Mouse (Mus musculus): ENCODE measurements at regions not wholly inside any gene's neighbourhood (a gene's known extent, or its start where the extent isn't known, plus 50 kb on each side); places are given as distances from the start of the nearest gene placed in this dataset.
"Not testable (repeated sequence)": the region's sequence is repeated elsewhere in the genome, so short reads cannot be mapped to it uniquely, and the experiment has no call there.

DNA sequence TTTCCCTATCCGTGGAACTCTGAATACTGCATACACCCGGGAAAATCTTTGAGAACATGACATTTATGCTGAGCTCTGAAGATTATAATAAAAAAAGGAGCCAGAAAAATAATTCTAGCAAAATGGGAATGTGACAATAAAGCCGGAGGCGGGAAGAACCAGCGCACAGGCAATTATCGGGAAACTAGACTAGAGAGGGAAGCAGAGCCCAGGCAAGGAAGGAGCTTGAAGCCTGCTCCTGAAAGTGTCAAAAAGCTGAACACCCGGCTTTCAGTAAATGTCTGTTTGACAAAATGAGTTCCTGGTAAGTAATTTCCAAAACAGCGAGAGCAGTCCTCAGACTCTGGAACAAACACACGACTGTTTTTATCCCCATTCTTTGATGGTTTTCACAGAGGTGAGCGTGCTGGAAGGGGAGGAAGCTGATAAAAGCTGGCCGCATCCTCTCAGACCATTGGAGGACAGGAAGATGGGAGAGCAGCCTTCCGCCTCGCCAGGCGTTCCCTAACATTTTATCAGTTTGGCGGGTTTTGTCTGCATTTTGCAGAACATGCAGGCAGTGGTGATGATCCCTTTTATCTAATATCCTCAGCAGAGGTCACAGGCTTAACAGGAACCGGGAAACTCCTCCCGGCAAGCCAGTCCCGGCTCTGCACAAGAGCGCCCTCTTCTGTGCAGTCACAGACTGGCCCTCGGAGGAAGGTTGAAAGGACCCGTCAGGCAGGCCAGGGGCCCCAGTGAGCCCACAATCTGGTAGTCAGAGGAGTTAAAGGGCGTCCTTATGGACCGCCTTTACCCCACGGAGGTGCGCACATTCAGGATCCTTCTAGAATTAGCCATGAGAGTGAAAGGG, 201.3 kb upstream of the 1700056E22Rik start:
- peak; percentile 2 to 31 for DNase-seq (ENCODE audit: low spot score in 2 of 2)

DNA sequence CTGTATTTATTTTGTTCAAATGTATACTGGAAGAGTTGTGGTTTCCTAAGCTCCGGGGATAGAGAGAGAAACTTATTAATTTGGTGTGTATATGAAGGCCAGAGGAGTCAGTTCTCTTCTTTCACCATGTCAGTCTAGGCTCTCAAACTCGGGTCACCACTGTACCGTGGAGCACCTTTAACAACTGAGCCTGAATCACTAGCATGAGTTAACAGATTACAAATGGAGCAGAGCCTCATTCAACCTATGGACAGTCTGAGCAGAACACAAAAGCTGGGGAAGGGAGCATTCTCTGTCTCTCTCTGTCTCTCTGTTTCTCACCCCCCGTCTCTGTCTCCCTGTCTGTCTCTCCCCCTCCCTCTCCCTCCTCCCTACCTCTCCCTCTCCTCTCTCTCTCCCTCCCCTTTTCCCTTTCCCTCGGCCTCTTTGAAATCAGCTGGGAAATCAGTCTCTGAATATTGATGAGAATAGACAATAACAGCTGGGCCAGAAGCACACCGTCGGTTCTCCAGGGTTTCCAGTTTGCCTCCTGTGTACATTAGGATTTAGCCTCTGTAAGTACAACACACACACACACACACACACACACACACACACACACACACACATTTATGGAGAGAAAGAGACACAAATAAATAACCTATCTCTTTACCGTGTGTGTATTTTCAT, 200.4 kb upstream of the 1700056E22Rik start:
- no peak for DNase-seq (ENCODE audit: low spot score in 2 of 2)

DNA sequence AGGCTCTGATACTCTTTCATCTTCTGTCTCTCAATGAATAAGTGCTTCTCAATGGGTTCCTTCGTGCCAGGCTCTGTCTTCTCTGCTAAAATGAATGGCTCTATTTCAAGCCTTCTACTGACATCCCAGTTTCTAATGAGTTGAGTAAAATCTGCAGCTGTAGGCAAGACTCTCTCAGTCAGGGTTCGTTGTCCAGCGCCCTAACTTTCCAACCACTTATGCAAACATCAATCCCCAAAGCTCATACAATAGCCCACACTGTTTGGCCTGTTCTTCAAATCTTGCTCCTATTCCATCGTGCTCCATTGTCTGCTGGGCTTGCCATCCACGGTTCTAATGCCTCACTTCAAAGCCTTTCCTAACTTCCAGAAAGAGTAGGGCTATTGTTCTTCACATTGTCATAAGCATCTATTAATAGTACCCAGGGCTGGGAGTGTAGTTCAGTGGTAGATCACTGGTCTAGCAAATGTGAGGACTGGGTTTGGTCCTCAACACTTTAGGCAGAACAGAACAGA, 199.7 kb upstream of the 1700056E22Rik start:
- no peak for DNase-seq (ENCODE audit: low spot score in 2 of 2)

DNA sequence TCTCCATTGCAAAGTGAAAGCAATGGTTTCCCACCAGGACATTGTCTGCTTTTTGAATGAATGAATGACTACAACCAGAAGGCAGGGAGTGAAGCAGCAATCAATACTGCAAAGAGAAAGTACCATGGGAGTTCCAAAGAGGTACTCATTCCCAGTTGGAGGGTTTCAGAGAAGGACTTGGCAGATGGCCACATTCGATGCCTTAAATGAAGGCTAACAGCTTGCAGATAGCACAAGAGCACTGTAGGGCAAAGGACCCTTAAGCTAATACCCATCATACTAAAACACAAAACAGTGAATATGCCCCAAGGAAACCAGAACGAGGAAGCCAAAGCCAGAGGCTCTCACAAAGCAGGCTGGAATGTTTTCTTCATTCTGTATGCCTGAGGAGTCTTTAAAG, 188.2 kb upstream of the 1700056E22Rik start:
- DNase-seq (ENCODE audit: low spot score in 2 of 2) = no peak

DNA sequence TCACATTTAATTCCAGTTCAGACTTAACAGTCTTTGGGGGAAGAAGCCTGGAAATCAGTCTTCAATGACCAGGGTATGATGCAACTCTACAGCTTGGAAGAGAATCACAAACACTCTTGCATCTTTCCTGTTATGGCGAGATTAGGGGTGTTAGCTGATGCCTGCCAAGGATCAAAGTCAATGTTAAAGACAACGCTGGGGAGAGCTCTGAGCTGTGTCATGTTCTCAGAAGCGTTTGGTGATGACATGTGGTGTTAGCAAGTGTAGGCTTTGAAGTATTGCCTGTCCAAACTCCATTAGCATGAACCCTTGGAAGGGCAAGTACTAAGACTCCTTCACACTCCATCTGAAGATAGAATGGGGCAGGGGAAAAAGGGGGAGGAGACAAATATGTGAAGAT, 187.7 kb upstream of the 1700056E22Rik start:
- DNase-seq (ENCODE audit: low spot score in 2 of 2) = no peak

DNA sequence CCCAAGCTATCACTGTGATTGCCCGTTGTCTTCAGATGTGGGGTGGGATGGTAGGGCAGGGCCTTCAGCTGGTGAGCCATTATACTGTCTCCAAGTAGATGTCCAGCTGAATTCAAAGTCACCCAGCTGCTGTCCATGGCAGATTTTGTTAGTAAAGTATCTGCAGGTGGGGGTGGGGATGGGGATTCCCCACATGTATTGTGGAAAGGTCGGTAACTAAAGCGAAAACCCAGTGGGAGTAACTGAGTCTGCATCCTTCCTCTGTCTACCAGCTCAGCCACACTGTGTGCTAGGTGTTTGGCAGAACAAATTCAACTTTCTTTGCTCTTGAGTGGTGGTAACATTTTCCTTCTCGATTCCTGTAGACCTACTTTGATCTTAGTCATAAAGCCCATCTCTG, 163.2 kb upstream of the 1700056E22Rik start:
- no peak for DNase-seq (ENCODE audit: low spot score in 2 of 2)

DNA sequence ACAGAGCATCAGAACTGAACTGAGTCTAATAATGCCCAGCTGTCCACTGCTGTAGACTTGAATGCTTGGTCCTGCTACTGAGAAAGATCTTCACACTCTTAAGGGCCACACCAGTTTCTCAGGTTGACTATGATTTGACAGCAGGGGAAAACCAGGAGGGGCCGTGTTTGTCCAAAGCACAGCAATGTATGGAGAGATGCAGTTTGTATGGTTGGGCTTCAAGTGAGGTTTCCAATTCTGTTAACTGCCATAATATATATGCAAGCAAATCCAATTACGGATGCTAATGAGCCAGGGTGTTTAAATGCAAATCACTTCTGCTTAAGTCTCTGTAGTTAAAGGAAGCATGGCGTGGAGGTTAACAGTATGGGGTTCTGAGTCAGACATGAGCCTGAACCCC, 157.2 kb upstream of the 1700056E22Rik start:
- DNase-seq (ENCODE audit: low spot score in 2 of 2) = no peak

DNA sequence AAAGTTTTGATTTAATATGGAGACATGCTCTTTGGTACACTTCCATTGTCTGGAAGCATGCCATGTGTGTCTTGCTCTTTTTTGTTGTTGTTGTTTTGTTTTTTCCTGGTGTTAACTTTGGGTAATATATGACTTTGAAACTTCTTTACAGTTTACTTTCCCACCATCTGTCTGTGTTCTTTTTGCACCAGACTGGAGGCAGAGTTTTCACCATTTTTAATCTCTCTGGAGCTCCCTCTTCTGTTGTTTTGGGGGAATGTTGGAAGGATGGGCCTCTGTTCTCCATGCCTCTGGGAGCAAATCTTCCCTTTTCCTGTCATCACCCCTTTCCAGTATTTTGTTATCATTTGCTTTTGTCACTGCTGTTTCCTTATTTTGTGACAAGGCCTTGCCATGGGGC, 153.5 kb upstream of the 1700056E22Rik start:
- no peak for DNase-seq (ENCODE audit: low spot score in 2 of 2)

DNA sequence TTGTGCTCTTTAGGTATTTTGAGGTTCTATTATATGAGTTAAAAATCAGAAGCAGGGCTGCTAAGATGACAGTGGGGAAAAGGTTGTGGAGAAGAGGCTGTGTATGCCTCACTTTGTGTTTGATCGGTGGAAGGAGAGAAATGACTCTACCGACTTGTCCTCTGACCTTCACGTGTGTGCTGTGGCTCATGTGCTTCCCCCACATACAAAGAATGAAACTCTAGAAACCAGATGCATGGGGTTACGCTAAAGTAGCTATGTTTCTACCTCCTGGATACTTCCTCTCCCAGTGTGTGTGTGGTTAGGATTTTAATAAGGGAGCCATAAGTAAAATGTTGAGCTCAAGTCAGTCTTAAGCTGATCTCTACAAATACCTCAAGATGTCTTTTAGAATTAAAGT, 148.1 kb upstream of the 1700056E22Rik start:
- no peak for DNase-seq (ENCODE audit: low spot score in 2 of 2)

DNA sequence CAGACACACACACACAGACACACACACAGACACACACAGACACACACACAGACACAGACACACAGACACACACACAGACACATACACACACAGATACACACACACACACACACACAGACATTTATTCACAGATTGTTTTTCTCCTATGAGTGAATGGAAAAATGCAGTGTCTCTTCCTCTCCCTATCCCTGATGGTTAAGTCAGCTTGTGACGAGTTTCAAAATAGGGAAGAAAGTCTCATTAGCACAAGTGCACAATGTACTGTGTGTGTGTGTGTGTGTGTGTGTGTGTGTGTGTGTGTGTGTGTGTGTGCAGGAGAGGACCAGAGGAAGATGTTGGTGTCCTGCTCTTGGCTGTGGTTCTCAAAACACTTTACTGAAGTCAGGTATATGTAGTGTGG, 140.3 kb upstream of the 1700056E22Rik start:
- DNase-seq (ENCODE audit: low spot score in 2 of 2) = not testable (repeated sequence)

DNA sequence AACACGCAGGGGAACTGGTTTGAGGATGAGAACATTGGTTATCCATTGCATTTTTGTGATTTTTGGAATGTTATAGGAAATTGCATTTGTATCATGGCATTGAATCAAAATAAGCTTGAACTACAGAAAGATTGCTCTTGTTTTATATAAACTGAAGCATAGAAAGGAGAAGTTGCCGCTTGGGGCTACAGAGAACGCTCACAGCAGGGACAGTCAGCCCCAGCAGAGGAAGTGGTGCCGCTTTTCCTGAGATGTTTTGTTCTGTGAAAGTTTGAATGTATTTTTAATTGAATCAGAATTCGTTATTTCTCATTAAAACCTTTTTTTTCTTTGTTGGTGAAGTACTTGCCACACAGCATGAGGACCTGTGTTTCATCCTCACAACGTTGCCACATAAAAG, 139.6 kb upstream of the 1700056E22Rik start:
- peak in 1 of 2 experiments; percentile 5 for DNase-seq (ENCODE audit: low spot score in 2 of 2)

DNA sequence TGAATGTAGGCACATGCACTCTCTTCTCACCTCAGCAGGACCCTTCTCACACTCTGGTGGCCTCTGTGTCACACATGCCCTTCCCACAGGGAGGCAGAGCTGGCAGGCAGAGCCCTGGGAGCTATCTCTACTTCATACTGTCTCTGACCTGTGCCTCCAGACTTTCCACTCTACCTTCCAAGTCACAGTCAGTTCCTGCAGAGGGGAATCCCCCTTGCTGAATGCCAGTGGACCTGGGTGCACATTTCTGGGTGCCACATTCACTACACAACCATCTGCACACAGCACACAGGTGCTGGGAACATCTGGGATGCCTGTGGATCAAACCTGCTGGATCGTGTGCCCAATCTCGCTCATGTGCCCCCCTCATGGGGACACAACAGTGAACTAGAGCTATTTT, 138.9 kb upstream of the 1700056E22Rik start:
- DNase-seq (ENCODE audit: low spot score in 2 of 2) = no peak

DNA sequence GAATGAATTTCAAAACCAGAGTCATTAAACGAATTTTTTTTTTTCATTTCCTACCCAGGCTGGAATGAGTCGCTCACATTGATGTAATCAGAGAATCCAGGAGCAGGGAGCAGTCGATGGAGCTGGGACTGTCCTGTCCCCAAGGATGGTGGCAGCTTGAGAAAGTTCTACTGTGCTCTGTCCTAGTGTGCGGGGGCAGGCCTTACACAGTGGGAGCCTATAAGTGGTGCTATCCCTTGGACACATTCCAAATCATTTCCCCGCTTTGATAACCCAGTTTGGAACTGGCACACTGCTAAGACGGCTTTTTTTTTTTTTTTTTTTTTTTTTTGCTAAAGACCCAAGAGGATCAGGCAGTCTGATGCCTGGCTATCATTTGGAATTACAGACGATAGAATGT, 137.5 kb upstream of the 1700056E22Rik start:
- no peak for DNase-seq (ENCODE audit: low spot score in 2 of 2)

DNA sequence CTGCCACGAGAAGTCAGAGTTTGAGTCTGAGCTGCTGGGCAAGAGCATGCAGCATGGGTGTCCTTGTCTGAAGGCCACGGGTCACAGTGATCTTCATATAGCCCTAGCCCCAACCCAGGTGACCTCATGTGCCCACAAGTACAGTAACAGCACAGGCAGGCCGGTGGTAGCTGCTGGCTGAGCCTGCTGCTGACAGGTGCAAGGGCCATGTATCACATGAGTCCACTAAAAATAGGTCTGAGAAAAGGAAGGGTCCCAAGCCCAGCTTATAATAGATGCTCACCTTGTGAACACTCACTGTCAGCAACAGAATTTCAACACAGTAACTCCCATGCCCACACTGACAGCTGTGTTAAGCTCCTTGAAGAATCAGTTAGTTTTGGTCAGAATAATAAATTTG, 136.8 kb upstream of the 1700056E22Rik start:
- DNase-seq (ENCODE audit: low spot score in 2 of 2) = no peak

DNA sequence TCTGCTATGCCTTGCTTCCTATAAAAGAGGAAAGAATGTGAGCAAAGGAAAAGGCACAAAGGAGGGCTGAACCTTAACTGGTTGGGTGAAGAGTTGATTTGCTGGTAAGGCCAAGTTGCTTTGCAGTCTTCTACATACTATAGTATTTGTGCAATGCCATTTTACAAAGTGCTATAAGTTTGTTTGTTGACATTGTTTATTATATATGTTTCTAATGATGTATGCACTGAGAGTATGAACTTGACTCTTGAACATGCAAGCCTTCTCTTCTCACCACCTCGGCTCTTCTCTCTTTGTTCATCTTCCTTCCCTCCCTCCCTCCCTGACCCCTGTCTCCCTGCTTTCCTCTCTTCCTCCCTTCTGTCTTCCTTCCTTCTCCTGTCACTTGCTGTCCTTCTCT, 135.9 kb upstream of the 1700056E22Rik start:
- DNase-seq (ENCODE audit: low spot score in 2 of 2) = no peak

DNA sequence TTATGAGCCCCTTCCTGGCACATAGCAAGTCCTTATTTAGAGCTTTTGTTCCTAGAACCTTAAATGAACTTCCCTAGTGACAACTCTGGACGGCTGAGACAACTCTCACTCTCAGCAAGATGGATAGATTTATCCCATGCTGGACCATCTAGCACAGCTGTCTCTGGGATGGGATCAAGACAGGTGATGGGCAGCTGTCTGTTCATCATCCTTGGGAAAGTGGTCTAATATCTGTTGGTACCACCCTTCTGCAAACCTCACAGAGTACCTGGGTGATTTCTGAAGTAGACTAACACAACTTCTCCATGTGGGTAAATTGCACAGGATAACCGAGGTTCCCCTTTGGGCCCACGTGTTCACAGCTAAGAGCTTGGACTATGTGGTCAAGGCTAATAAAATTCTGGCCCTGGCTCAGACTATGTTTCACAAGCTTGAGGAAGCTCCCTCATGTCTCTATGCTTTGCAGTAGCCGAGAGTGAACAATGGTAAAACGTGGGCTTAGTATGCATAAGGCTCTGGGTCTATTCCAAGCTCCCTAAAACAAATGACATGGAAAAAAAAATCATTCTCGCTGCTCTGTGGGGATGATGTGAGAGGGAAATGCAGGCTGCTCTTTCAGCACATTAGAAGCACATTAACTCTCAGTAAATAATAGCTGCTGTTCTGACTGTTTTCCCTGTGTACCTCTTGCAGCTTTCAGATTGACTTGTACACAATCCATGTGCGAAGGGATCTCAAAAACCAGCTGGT, 135.1 kb upstream of the 1700056E22Rik start:
- no peak for DNase-seq (ENCODE audit: low spot score in 2 of 2)

DNA sequence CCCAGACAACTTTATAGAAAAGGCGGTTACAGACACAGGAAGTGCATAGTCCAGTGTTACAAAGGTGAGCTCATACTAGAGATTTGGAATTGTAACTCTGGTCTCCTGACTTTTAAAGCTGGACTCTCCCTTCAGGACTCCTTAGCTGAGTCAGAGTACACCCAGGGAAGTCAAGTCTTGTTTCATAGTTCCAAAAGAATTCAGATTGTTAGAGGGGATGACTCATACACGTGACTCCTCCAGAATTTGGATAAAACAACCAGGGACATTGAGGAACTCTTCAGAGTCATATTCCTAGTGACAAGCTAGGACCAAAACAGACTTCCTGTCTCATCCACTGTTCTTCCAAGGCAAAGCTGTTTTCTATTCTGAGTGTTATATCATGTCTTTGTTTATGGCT, 132.8 kb upstream of the 1700056E22Rik start:
- no peak for DNase-seq (ENCODE audit: low spot score in 2 of 2)

DNA sequence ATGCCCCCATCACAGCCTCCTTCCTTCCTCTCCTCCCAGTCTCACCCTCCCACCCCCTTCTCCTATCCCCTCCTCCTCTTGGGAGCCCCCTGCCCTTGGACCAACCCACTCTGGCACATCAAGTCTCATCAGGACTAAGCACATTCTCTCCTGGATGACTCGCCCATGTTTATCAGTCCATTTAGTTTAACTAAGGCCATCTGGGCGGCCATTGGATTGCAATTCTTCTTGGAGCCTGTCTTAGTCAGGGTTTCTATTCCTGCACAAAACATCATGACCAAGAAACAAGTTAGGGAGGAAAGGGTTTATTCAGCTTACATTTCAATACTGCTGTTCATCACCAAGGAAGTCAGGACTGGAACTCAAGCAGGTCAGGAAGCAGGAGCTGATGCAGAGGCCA, 128.4 kb upstream of the 1700056E22Rik start:
- DNase-seq (ENCODE audit: low spot score in 2 of 2) = not testable (repeated sequence)

DNA sequence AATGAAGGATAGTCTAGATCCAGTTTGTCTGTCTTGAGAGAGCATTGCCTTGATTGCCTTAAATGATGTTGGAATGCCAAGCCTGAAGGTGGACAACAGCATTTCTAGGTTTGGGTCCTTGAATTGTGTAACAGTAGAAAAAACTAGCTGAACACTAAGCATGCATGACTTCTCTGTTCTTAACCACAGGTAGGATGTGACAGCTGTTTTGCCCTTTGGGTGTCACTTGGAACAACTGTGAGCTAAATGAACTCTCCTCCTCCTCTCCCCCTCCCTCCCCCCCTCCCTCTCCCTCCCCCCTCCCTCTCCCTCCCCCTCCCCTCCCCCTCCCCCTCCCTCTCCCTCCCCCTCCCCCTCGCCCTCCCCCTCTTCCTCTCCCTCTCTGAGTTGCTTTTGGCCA, 113.6 kb upstream of the 1700056E22Rik start:
- DNase-seq (ENCODE audit: low spot score in 2 of 2) = no peak

DNA sequence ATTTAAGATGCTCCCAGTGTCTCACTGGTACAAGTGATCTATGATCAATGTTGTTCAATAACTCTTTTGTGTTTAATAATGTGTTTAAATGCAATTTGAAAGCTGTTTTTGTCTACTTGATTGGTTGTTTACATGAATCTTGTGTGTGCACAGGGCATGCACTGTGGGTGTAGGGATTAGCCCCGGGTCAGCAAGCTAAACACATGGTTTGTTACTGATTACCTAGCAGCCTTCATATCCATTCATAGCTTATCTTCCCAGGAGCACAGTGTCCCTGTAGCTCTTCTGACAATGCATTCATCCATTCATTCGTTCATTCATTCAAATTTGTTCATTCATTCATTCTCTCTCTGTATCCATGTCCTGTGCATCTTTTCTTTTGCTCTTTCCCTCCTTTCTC, 108.9 kb upstream of the 1700056E22Rik start:
- no peak for DNase-seq (ENCODE audit: low spot score in 2 of 2)

DNA sequence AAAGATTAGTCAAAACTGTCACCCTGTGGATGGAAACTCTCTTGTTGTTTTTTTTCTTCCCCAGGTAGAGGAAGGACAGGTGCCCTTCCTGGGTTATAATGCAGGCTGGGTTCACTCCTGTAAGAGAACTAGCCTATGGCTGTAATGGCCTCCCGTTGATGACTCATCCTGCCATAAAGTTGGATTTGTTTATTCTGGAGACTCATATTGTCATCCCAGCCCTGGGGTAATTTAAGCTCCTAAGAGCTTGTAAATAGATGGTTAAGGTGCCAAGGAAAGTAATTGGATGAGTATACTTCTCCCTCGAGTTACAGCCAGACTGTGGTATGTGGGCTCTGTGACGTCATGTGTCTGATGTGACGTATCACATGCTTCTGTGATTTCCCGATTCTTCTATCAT, 106.4 kb upstream of the 1700056E22Rik start:
- no peak for DNase-seq (ENCODE audit: low spot score in 2 of 2)

DNA sequence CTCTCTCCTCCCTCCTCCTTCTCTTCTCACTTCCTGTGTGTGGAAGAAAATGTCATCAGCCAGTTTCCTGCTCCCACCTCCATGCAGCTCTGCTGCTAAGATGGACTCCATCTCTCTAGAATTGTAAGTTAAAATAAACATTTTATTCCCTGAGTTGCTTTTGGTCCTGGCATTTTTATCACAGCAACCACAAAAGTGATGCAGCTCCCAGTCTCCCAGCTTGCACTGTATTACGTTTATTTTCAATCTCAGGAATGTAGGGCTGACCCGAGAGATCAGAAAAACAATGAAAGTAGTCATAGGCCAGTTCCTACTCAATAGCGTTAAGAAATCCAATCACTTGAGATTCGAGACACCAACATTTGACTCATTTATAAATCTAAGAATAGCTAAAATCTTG, 106.0 kb upstream of the 1700056E22Rik start:
- no peak for DNase-seq (ENCODE audit: low spot score in 2 of 2)

Data from natural killer cell, adult 2 months (primary cell).